Mouse (Mus musculus): ENCODE measurements around the gene Efcab11. TPM values are rescaled to one million over a fixed set of nuclear protein-coding genes. Genes with fewer than 3 reads are reported as not detected.
A peak's percentile ranks its signal among the peaks of the same experiment; 100 is the strongest.

Gene Efcab11
- polyA plus RNA-seq (2014; fragmentation: Nextera tagmentation; extraction: Ambion mirVana), result 9.9 and 13.1 TPM in 2 replicates

- H3K9ac ChIP-seq (ENCODE audit: low read depth, low read length), result peak within 1 kb of the TSS; percentile 89
- H3K9me3 ChIP-seq (replicated peaks; ENCODE audit: control insufficient read depth, low read length), result no peaks in the 10 kb centered on the region
- peak within 1 kb of the TSS; percentile 77 for H3K4me2 ChIP-seq
- no peaks in the 10 kb centered on the region for H3K36me3 ChIP-seq (ENCODE audit: control insufficient read depth, insufficient read depth, low read length)
- H3K4me1 ChIP-seq (ENCODE audit: control insufficient read depth, insufficient read depth, low read length), result peaks cover 12% of the 10 kb centered on the region
- under 1% methylated on average over 68 of the region's 73 CpGs for WGBS (ENCODE audit: insufficient replicate concordance)
- H3K27me3 ChIP-seq (ENCODE audit: control insufficient read depth, insufficient read depth, low read length), result no peaks in the 10 kb centered on the region
- peak; percentile 86 for ATAC-seq (replicated peaks; ENCODE audit: insufficient number of reproducible peaks, low FRiP score, low TSS enrichment)
- peak within 1 kb of the TSS; percentile 87 for H3K27ac ChIP-seq (ENCODE audit: low read depth, low read length)
- peak within 1 kb of the TSS; percentile 74 for H3K4me3 ChIP-seq (ENCODE audit: low read depth, low read length)
Measured at GRCm38 (mm10) chr12:99884269-99885261, at the start of gene Efcab11, which contains the start of gene Tdp1. Gene Efcab11, minus strand, starts transcription at chr12:99884439. Gene Tdp1, plus strand, starts transcription at chr12:99884517.

GRCm38 (mm10) chr12:99933630-99934029, 49.4 kb upstream of the Efcab11 start:
- H3K36me3 ChIP-seq (ENCODE audit: control insufficient read depth, insufficient read depth, low read length), result 0 out of 2 replicates have a peak, but pooled peaks cover 2% of the 10 kb centered on the region

GRCm38 (mm10) chr12:99932245-99932644, 48.0 kb upstream of the Efcab11 start:
- Histone ChIP-seq H3K4me2 (no peak overlapping the region), H3K4me3 (ENCODE audit: low read depth, low read length) (no peak overlapping the region), H3K27me3 (ENCODE audit: control insufficient read depth, insufficient read depth, low read length) (no peaks in the 10 kb centered on the region), H3K9me3 (replicated peaks; ENCODE audit: control insufficient read depth, low read length) (no peaks in the 10 kb centered on the region), H3K9ac (ENCODE audit: low read depth, low read length) (no peak overlapping the region), H3K4me1 (ENCODE audit: control insufficient read depth, insufficient read depth, low read length) (no peaks in the 10 kb centered on the region), H3K36me3 (ENCODE audit: control insufficient read depth, insufficient read depth, low read length) (0 out of 2 replicates have a peak, but pooled peaks cover 2% of the 10 kb centered on the region), H3K27ac (ENCODE audit: low read depth, low read length) (no peak overlapping the region)
- ATAC-seq (replicated peaks; ENCODE audit: insufficient number of reproducible peaks, low FRiP score, low TSS enrichment), result no peak
- 90% methylated on average over 4 of the region's 4 CpGs for WGBS (ENCODE audit: insufficient replicate concordance)

More at GRCm38 (mm10) chr12:99933630-99934029, 49.4 kb upstream of the Efcab11 start:
- Histone ChIP-seq H3K27me3 (ENCODE audit: control insufficient read depth, insufficient read depth, low read length) (no peaks in the 10 kb centered on the region), H3K4me3 (ENCODE audit: low read depth, low read length) (no peak overlapping the region), H3K4me2 (no peak overlapping the region), H3K9me3 (replicated peaks; ENCODE audit: control insufficient read depth, low read length) (no peaks in the 10 kb centered on the region), H3K9ac (ENCODE audit: low read depth, low read length) (no peak overlapping the region), H3K4me1 (ENCODE audit: control insufficient read depth, insufficient read depth, low read length) (no peaks in the 10 kb centered on the region), H3K27ac (ENCODE audit: low read depth, low read length) (no peak overlapping the region)
- no peak for ATAC-seq (replicated peaks; ENCODE audit: insufficient number of reproducible peaks, low FRiP score, low TSS enrichment)
- 90% methylated on average over 3 of the region's 3 CpGs for WGBS (ENCODE audit: insufficient replicate concordance)

DNA sequence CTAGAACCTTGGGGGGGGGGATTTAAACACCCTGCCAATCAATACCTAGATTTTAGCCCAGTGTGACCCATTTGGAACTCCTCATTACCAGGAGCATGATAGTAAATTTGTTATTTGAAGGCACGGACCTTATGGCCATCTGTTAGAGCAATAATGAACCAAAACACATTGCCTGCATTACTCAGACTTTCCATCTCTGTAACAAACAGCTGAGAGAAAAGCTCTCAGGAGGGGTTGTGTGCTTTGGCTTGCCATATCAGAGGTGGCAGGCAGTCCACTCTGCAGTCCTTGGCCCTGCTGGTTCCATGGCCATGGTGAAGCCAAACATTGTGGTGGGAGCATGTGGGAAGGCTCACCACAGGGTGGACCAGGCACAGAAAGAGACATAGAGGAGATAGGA, 44.9 kb upstream of the Efcab11 start:
- 82% methylated on average over 1 of the region's 1 CpGs for WGBS (ENCODE audit: insufficient replicate concordance)
- ATAC-seq (replicated peaks; ENCODE audit: insufficient number of reproducible peaks, low FRiP score, low TSS enrichment), result no peak
- no peaks in the 10 kb centered on the region for H3K9me3 ChIP-seq (replicated peaks; ENCODE audit: control insufficient read depth, low read length)

GRCm38 (mm10) chr12:99928311-99928710, 44.1 kb upstream of the Efcab11 start:
- Histone ChIP-seq H3K36me3 (ENCODE audit: control insufficient read depth, insufficient read depth, low read length) (peaks cover 2% of the 10 kb centered on the region; the same call in 1 of the 2 replicates), H3K27me3 (ENCODE audit: control insufficient read depth, insufficient read depth, low read length) (no peaks in the 10 kb centered on the region), H3K9me3 (replicated peaks; ENCODE audit: control insufficient read depth, low read length) (no peaks in the 10 kb centered on the region), H3K9ac (ENCODE audit: low read depth, low read length) (no peak overlapping the region), H3K4me2 (no peak overlapping the region), H3K4me1 (ENCODE audit: control insufficient read depth, insufficient read depth, low read length) (0 out of 2 replicates have a peak, but pooled peaks cover 2% of the 10 kb centered on the region), H3K27ac (ENCODE audit: low read depth, low read length) (no peak overlapping the region), H3K4me3 (ENCODE audit: low read depth, low read length) (no peak overlapping the region)
- WGBS (ENCODE audit: insufficient replicate concordance), result 81% methylated on average over 7 of the region's 7 CpGs
- ATAC-seq (replicated peaks; ENCODE audit: insufficient number of reproducible peaks, low FRiP score, low TSS enrichment), result no peak

More for the DNA sequence above, 44.9 kb upstream of the Efcab11 start:
- Histone ChIP-seq H3K4me1 (ENCODE audit: control insufficient read depth, insufficient read depth, low read length) (no peaks in the 10 kb centered on the region), H3K36me3 (ENCODE audit: control insufficient read depth, insufficient read depth, low read length) (peaks cover 2% of the 10 kb centered on the region; the same call in 1 of the 2 replicates), H3K4me3 (ENCODE audit: low read depth, low read length) (no peak overlapping the region), H3K27me3 (ENCODE audit: control insufficient read depth, insufficient read depth, low read length) (no peaks in the 10 kb centered on the region), H3K4me2 (no peak overlapping the region), H3K27ac (ENCODE audit: low read depth, low read length) (no peak overlapping the region), H3K9ac (ENCODE audit: low read depth, low read length) (no peak overlapping the region)

GRCm38 (mm10) chr12:99923703-99924102, 39.5 kb upstream of the Efcab11 start:
- H3K4me1 ChIP-seq (ENCODE audit: control insufficient read depth, insufficient read depth, low read length), result 0 out of 2 replicates have a peak, but pooled peaks cover 2% of the 10 kb centered on the region
- WGBS (ENCODE audit: insufficient replicate concordance), result 69% methylated on average over 5 of the region's 5 CpGs
- no peak overlapping the region for H3K4me2 ChIP-seq
- H3K4me3 ChIP-seq (ENCODE audit: low read depth, low read length), result no peak overlapping the region
- no peak overlapping the region for H3K9ac ChIP-seq (ENCODE audit: low read depth, low read length)
- ATAC-seq (replicated peaks; ENCODE audit: insufficient number of reproducible peaks, low FRiP score, low TSS enrichment), result no peak
- H3K27ac ChIP-seq (ENCODE audit: low read depth, low read length), result no peak overlapping the region
- H3K27me3 ChIP-seq (ENCODE audit: control insufficient read depth, insufficient read depth, low read length), result no peaks in the 10 kb centered on the region
- H3K9me3 ChIP-seq (replicated peaks; ENCODE audit: control insufficient read depth, low read length), result no peaks in the 10 kb centered on the region
- H3K36me3 ChIP-seq (ENCODE audit: control insufficient read depth, insufficient read depth, low read length), result peaks cover 2% of the 10 kb centered on the region

- Histone ChIP-seq H3K27me3 (ENCODE audit: control insufficient read depth, insufficient read depth, low read length) (no peaks in the 10 kb centered on the region), H3K36me3 (ENCODE audit: control insufficient read depth, insufficient read depth, low read length) (peaks cover 3% of the 10 kb centered on the region), H3K27ac (ENCODE audit: low read depth, low read length) (no peak overlapping the region), H3K9ac (ENCODE audit: low read depth, low read length) (no peak overlapping the region), H3K4me2 (no peak overlapping the region), H3K4me3 (ENCODE audit: low read depth, low read length) (no peak overlapping the region), H3K4me1 (ENCODE audit: control insufficient read depth, insufficient read depth, low read length) (peaks cover 5% of the 10 kb centered on the region; the same call in 1 of the 2 replicates), H3K9me3 (replicated peaks; ENCODE audit: control insufficient read depth, low read length) (no peaks in the 10 kb centered on the region)
- no peak for ATAC-seq (replicated peaks; ENCODE audit: insufficient number of reproducible peaks, low FRiP score, low TSS enrichment)
- 44% methylated on average over 5 of the region's 5 CpGs for WGBS (ENCODE audit: insufficient replicate concordance)
Measured at GRCm38 (mm10) chr12:99923131-99923606, 38.9 kb upstream of the Efcab11 start.

GRCm38 (mm10) chr12:99921045-99921444, 36.8 kb upstream of the Efcab11 start:
- Histone ChIP-seq H3K36me3 (ENCODE audit: control insufficient read depth, insufficient read depth, low read length) (peaks cover 4% of the 10 kb centered on the region), H3K9me3 (replicated peaks; ENCODE audit: control insufficient read depth, low read length) (no peaks in the 10 kb centered on the region), H3K4me3 (ENCODE audit: low read depth, low read length) (no peak overlapping the region), H3K9ac (ENCODE audit: low read depth, low read length) (no peak overlapping the region), H3K4me2 (no peak overlapping the region), H3K4me1 (ENCODE audit: control insufficient read depth, insufficient read depth, low read length) (peaks cover 9% of the 10 kb centered on the region; the same call in 1 of the 2 replicates), H3K27ac (ENCODE audit: low read depth, low read length) (no peak overlapping the region), H3K27me3 (ENCODE audit: control insufficient read depth, insufficient read depth, low read length) (no peaks in the 10 kb centered on the region)
- no peak for ATAC-seq (replicated peaks; ENCODE audit: insufficient number of reproducible peaks, low FRiP score, low TSS enrichment)
- 78% methylated on average over 3 of the region's 3 CpGs for WGBS (ENCODE audit: insufficient replicate concordance)

Data from heart, embryonic 11.5 days (tissue).